Mouse (Mus musculus) brown adipose tissue, adult 24 weeks (tissue): ENCODE results near the gene Fzr1. TPM values are rescaled to one million over a fixed set of nuclear protein-coding genes. Genes with fewer than 3 reads are reported as not detected.

Source experiments
- H3K27ac ChIP-seq: fragments of 200-500 bp; replicated peaks from 2 replicates; pipeline ENCODE4 v1.5.1; 2012; ENCODE audit warnings: low read depth, mild to moderate bottlenecking, low read length
- H3K4me1 ChIP-seq: fragments of 200-500 bp; 2 replicates; pipeline ENCODE4 v1.6.1; 2012; ENCODE audit warnings: low read length, mixed read lengths; ENCODE audit not compliant: control insufficient read depth, insufficient read depth, insufficient read length
- H3K4me3 ChIP-seq: fragments of 200-500 bp; 2 replicates; pipeline ENCODE4 v1.5.1; 2012; ENCODE audit warnings: low read depth, mild to moderate bottlenecking, low read length, moderate library complexity; ENCODE audit not compliant: insufficient read depth
- polyA plus RNA-seq: library from polyadenylated mRNA; stranded (reverse); fragments of >200 nt; gene quantifications from 2 replicates; pipeline ENCODE4 v1.2.4, GENCODE M21; 2012; ENCODE audit not compliant: missing spikeins, insufficient read depth, insufficient read length

Gene Fzr1
- polyA plus RNA-seq, 1 experiment = 9.3 TPM

GRCm38 (mm10) chr10:81316338-81317060 is 61.8 kb downstream of the Fzr1 start:
- H3K27ac ChIP-seq = no peak overlapping the region
- H3K4me1 ChIP-seq = peaks cover 11% of the 10 kb centered on the region; the same call in 1 of the 2 replicates
- no peak overlapping the region for H3K4me3 ChIP-seq

Other genes starting within 250 kb of the Fzr1 start
- gene Zbtb7a, start 243.3 kb downstream of the Fzr1 start, polyA plus RNA-seq = 28.4 and 29.6 TPM in 2 replicates
- gene Pias4, start 210.6 kb downstream of the Fzr1 start, polyA plus RNA-seq = 10.3 and 13.4 TPM in 2 replicates
- gene Eef2, start 201.9 kb downstream of the Fzr1 start, polyA plus RNA-seq = 538 and 581 TPM in 2 replicates
- gene Dapk3, start 195.5 kb downstream of the Fzr1 start, polyA plus RNA-seq = 15.7 and 31.7 TPM in 2 replicates
- not detected in 2 replicates for gene 4930442H23Rik, start 194.7 kb downstream of the Fzr1 start, polyA plus RNA-seq
- 1.4 TPM in 1 of 2 replicates, not detected in the other for gene Nmrk2, start 176.5 kb downstream of the Fzr1 start, polyA plus RNA-seq
- not detected in 2 replicates for gene Atcay, start 147.7 kb downstream of the Fzr1 start, polyA plus RNA-seq
- gene Zfr2, start 145.4 kb downstream of the Fzr1 start, polyA plus RNA-seq = 0.32 and 1.2 TPM in 2 replicates
- gene Matk, start 125.6 kb downstream of the Fzr1 start, polyA plus RNA-seq = not detected in 2 replicates
- gene Mrpl54, start 111.6 kb downstream of the Fzr1 start, polyA plus RNA-seq = 122 and 144 TPM in 2 replicates
- 59.5 and 82.7 TPM in 2 replicates for gene Apba3, start 111.6 kb downstream of the Fzr1 start, polyA plus RNA-seq
- gene Tjp3, start 86.9 kb downstream of the Fzr1 start, polyA plus RNA-seq = 1.6 TPM in 1 of 2 replicates, not detected in the other
- gene Pip5k1c, start 85.6 kb downstream of the Fzr1 start, polyA plus RNA-seq = 10.6 and 12.4 TPM in 2 replicates
- 8.4 and 9.6 TPM in 2 replicates for gene Cactin, start 57.4 kb downstream of the Fzr1 start, polyA plus RNA-seq
- not detected in 2 replicates for gene Tbxa2r, start 49.8 kb downstream of the Fzr1 start, polyA plus RNA-seq
- gene Gipc3, start 35.2 kb downstream of the Fzr1 start, polyA plus RNA-seq = 1.0 TPM in 1 of 2 replicates, not detected in the other
- gene Hmg20b, start 28.0 kb downstream of the Fzr1 start, polyA plus RNA-seq = 66.1 and 78.7 TPM in 2 replicates
- gene Mfsd12, start 21.0 kb downstream of the Fzr1 start, polyA plus RNA-seq = 8.3 and 11.5 TPM in 2 replicates
- not detected in 2 replicates for gene 4930404N11Rik, start 12.7 kb downstream of the Fzr1 start, polyA plus RNA-seq
- 25.1 and 35.9 TPM in 2 replicates for gene Dohh, start 5.9 kb upstream of the Fzr1 start, polyA plus RNA-seq
- gene Gm48551, start 6.0 kb upstream of the Fzr1 start, polyA plus RNA-seq = 2.4 TPM in 1 of 2 replicates, not detected in the other
- not detected in 2 replicates for gene Gm48552, start 10.5 kb upstream of the Fzr1 start, polyA plus RNA-seq
- gene Smim24, start 14.5 kb upstream of the Fzr1 start, polyA plus RNA-seq = 1.9 and 5.3 TPM in 2 replicates
- gene Nfic, start 77.1 kb upstream of the Fzr1 start, polyA plus RNA-seq = 40.9 and 42.9 TPM in 2 replicates
- gene Celf5, start 104.2 kb upstream of the Fzr1 start, polyA plus RNA-seq = 0.63 TPM in 1 of 2 replicates, not detected in the other
- gene Ncln, start 117.9 kb upstream of the Fzr1 start, polyA plus RNA-seq = 13.9 and 17.9 TPM in 2 replicates
- 0.71 and 0.79 TPM in 2 replicates for gene S1pr4, start 121.6 kb upstream of the Fzr1 start, polyA plus RNA-seq
- not detected in 2 replicates for gene Gna15, start 145.7 kb upstream of the Fzr1 start, polyA plus RNA-seq
- 34.1 and 41.1 TPM in 2 replicates for gene Gna11, start 166.7 kb upstream of the Fzr1 start, polyA plus RNA-seq
- gene Aes, start 181.0 kb upstream of the Fzr1 start, polyA plus RNA-seq = 679 and 754 TPM in 2 replicates
- 3.2 and 4.8 TPM in 2 replicates for gene Tle2, start 196.0 kb upstream of the Fzr1 start, polyA plus RNA-seq
- 3.3 TPM in 1 of 2 replicates, not detected in the other for gene Tle6, start 222.6 kb upstream of the Fzr1 start, polyA plus RNA-seq
- gene BC025920, start 227.8 kb upstream of the Fzr1 start, polyA plus RNA-seq = 4.1 and 8.7 TPM in 2 replicates
- 3.2 and 4.5 TPM in 2 replicates for gene Sirt6, start 249.3 kb upstream of the Fzr1 start, polyA plus RNA-seq